Mouse (Mus musculus) testis, postnatal 14 days (tissue): ENCODE data around the gene Gm20388.
"Not testable (repeated sequence)": the region's sequence is repeated elsewhere in the genome, so short reads cannot be mapped to it uniquely, and the experiment has no call there.

Experiments used
- DNase-seq: peaks from one replicate; pipeline ENCODE4 v3.0.0; 2021; ENCODE audit warnings: low spot score

The Gm20388 gene

GRCm38 (mm10) chr8:121313458-121313857, 1402.8 kb downstream of the Gm20388 start:
- no peak for DNase-seq

- DNase-seq: no peak
Observed at GRCm38 (mm10) chr8:121314036-121314435, 1403.4 kb downstream of the Gm20388 start.

- DNase-seq: no peak
Observed at GRCm38 (mm10) chr8:121315569-121315968, 1404.9 kb downstream of the Gm20388 start.

- no peak for DNase-seq
Observed at GRCm38 (mm10) chr8:121316009-121316408, 1405.4 kb downstream of the Gm20388 start.

GRCm38 (mm10) chr8:121318756-121319155, 1408.1 kb downstream of the Gm20388 start:
- not testable (repeated sequence) for DNase-seq

- no peak for DNase-seq
Observed at GRCm38 (mm10) chr8:121319491-121319890, 1408.8 kb downstream of the Gm20388 start.

GRCm38 (mm10) chr8:121326164-121326910, 1415.7 kb downstream of the Gm20388 start:
- no peak for DNase-seq

- DNase-seq: peak; percentile 18
Observed at GRCm38 (mm10) chr8:121332436-121332835, 1421.8 kb downstream of the Gm20388 start.

GRCm38 (mm10) chr8:121334495-121335424, 1424.1 kb downstream of the Gm20388 start:
- DNase-seq: no peak

GRCm38 (mm10) chr8:121335684-121336083, 1425.0 kb downstream of the Gm20388 start:
- no peak for DNase-seq

GRCm38 (mm10) chr8:121342931-121343330, 1432.3 kb downstream of the Gm20388 start:
- DNase-seq: no peak

GRCm38 (mm10) chr8:121344486-121344885, 1433.8 kb downstream of the Gm20388 start:
- DNase-seq: no peak

- DNase-seq: no peak
Observed at GRCm38 (mm10) chr8:121346175-121346574, 1435.5 kb downstream of the Gm20388 start.

GRCm38 (mm10) chr8:121346862-121347261, 1436.2 kb downstream of the Gm20388 start:
- no peak for DNase-seq

GRCm38 (mm10) chr8:121348998-121349397, 1438.4 kb downstream of the Gm20388 start:
- DNase-seq: no peak

GRCm38 (mm10) chr8:121350803-121351202, 1440.2 kb downstream of the Gm20388 start:
- no peak for DNase-seq

GRCm38 (mm10) chr8:121354844-121355243, 1444.2 kb downstream of the Gm20388 start:
- DNase-seq: no peak

GRCm38 (mm10) chr8:121357451-121357850, 1446.8 kb downstream of the Gm20388 start:
- DNase-seq: no peak

GRCm38 (mm10) chr8:121358609-121359008, 1448.0 kb downstream of the Gm20388 start:
- no peak for DNase-seq

GRCm38 (mm10) chr8:121359131-121359981, 1448.7 kb downstream of the Gm20388 start:
- no peak for DNase-seq

GRCm38 (mm10) chr8:121360001-121360400, 1449.4 kb downstream of the Gm20388 start:
- DNase-seq: no peak

- no peak for DNase-seq
Observed at GRCm38 (mm10) chr8:121361166-121361565, 1450.5 kb downstream of the Gm20388 start.
